Mouse (Mus musculus): ENCODE data around the gene Scnm1. TPM values are rescaled to one million over a fixed set of nuclear protein-coding genes. Genes with fewer than 3 reads are reported as not detected.
"Not testable (repeated sequence)": the region's sequence is repeated elsewhere in the genome, so short reads cannot be mapped to it uniquely, and the experiment has no call there.

The Scnm1 gene
- total RNA-seq, 4 experiments from 2014 or later, result 49.3 to 55.8 (median 50.5) TPM

GRCm38 (mm10) chr3:95147924-95148323 is 14.1 kb upstream of the Scnm1 start:
- DNase-seq (ENCODE audit: low spot score in 2 of 2), result no peak

DNA sequence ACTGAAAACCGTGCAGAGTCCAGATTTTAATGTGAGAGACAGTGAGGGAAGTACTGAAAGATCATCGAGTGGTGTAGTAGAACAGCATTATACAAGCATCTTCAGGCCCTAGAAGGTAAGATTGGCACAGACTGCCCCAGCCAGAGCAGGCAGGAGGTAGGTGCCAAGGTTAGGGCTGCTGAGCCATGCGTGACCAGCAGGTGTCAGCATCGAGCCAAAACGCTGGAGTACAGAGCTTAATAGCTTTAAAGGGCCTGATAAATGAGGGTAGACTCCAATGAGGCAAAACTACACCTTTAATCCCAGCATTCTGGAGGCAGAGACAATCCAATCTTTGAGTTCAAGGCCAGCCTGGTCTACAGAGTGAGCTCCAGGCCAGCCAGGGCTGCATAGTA is 8.8 kb upstream of the Scnm1 start:
- peak in 1 of 2 experiments; percentile 90 for DNase-seq (ENCODE audit: low spot score in 2 of 2)

- DNase-seq (ENCODE audit: low spot score in 2 of 2), result no peak
Observed at GRCm38 (mm10) chr3:95141952-95142616, 8.3 kb upstream of the Scnm1 start, which contains the start of gene Tnfaip8l2. Gene Tnfaip8l2, minus strand, starts transcription at chr3:95142360.

DNA sequence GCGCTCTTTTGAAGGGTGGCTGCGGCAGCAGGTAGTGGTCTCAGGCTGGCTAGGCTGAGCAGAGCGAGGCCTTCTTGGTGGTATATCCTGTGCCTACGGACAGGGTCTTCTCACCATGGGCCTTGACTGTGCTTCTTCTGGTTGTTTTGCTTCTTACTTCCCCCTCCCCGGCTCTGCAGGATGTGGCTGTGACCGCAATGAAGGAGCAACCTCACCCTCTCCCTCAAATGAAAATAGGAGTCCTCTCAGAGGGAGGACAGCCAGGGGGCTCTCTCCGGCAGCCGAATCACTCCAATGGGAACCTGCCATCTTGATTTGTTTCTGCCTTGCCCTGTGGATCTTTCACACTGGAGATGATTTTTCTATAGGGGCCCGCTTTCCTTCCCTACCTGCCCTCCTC is 7.7 kb upstream of the Scnm1 start:
- DNase-seq (ENCODE audit: low spot score in 2 of 2), result no peak

GRCm38 (mm10) chr3:95140795-95141194 is 7.0 kb upstream of the Scnm1 start:
- no peak for DNase-seq (ENCODE audit: low spot score in 2 of 2)

GRCm38 (mm10) chr3:95140289-95140595 is 6.4 kb upstream of the Scnm1 start:
- no peak for DNase-seq (ENCODE audit: low spot score in 2 of 2)

DNA sequence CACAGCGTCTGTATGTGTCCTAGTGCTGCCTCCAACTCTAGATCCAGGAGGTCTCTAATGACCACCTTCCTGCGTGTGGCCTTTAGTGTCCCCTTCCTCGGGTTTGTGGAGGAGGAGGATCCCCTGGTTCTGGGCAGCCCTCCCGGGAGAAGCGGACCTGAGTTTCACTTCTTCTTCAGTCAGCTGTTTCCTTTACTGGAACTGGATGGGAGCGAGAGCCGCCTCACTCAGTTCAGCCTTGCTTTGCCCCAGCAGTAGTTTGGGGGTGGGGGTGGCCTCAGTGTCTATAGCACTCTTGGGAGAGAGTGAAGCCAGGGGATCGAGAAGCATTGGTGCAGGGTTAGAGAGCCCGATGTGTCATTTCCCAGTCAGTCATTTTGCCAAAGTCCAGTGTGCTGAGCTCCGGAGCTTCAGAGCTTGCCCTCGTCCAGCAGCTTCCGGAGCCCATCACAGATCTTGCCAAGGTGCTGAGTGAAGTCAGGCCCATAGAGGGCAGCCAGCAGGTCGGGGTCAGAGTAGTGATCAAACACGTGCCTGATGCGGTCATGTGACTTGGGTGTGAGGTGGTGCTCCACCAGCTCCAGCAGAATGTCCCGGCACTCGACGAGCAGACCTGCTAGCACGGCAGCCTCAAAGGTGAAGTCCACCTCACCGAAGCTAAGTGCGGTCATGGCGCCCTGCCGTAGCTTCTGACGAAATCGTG is 5.9 kb upstream of the Scnm1 start:
- no peak for DNase-seq (ENCODE audit: low spot score in 2 of 2)

DNA sequence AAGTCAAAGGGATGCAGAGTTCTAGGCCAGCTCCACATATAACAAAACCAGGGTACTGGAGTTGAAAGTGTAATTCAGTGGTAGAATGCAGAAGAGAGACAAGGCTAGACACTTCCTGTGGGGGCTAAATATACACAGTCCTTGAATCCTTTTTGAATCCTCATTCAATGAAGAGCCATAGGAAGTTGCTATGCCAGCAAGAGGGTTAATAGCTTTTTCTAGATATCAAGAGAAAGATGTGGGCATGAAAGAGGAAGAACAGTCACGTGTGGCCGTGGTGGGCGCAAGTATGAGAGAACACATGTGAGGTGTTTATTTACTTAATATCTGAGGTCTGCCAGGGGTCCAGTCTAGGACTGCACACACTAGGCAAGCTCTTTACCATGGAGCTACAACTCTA is 2.5 kb upstream of the Scnm1 start:
- no peak for DNase-seq (ENCODE audit: low spot score in 2 of 2)

DNA sequence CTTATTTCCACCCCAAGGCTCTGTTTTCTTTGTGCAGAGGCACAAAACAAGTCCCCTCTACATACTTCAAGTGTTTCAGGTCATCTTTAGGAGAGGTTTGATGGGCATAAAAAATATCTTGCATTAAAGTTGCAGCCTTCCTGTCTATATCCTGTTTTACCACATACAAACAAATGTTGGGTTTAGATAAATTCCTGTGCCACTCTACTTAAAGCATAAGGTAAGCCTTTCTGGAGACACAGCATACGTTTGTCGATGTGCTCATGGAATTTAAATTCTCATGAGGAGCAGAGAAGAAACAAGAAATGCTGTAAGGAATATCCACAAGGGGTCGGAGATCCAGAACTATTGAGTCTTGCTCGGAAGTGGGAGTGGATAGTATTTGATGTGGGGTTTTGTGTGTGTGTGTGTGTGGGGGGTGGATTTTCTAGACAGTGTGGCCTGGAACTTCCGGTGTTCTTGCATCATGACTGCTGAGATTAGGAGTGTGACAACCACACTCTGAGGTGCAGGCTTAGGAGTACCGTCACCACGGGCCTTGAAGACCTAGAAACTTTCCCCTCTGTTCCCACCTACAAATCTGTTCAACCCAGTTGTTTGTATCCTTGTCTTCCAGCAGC is 1.7 kb upstream of the Scnm1 start:
- no peak for DNase-seq (ENCODE audit: low spot score in 2 of 2)

GRCm38 (mm10) chr3:95135023-95135422 is 1.2 kb upstream of the Scnm1 start:
- peak in 1 of 2 experiments; percentile 57 for DNase-seq (ENCODE audit: low spot score in 2 of 2)

DNA sequence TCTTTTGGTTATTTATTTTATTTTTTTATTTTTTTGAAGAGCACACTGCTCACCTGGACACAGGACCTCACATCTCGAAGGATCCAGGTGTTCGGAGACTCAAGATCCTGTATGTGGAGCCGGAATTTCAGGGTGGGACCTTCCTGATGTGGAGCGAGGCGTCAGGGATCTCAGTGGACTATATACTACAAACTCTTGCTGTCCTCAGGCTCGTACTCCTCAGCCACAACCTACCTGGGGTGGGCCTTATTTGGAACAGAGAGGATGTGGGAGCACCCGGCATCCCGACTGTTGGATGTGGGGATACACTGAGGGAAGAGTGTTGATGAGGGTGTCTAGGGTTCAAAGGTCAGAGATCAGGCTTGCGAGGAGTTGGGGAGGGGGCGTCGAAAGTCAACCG is 322 bp upstream of the Scnm1 start:
- DNase-seq (ENCODE audit: low spot score in 2 of 2), result not testable (repeated sequence)

GRCm38 (mm10) chr3:95133176-95133575 is 635 bp downstream of the Scnm1 start:
- DNase-seq (ENCODE audit: low spot score in 2 of 2), result no peak

- DNase-seq (ENCODE audit: low spot score in 2 of 2), result not testable (repeated sequence)
Observed at GRCm38 (mm10) chr3:95132389-95132788, 1.4 kb downstream of the Scnm1 start.

GRCm38 (mm10) chr3:95130081-95130480 is 3.7 kb downstream of the Scnm1 start:
- DNase-seq (ENCODE audit: low spot score in 2 of 2), result no peak

GRCm38 (mm10) chr3:95129226-95129651 is 4.6 kb downstream of the Scnm1 start:
- no peak for DNase-seq (ENCODE audit: low spot score in 2 of 2)

DNA sequence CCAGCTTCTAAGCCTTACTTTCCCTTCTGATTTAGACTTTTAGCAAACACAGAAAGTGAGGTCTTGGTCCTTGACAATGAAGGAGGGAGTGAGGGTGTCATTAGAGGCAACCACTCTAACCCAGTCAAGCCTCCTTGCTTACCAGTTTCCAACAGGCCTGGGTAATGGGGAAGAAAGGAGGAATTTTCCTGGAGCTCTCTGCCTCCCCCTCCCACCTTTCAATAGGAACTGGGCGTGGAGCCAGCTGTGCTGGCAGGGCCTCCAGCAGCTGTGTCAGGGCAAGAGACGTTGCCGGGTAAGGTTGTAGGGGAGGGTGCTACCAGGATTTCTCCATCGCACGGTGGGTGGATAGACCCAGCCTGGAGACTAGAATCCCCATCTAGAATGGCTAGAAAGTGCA is 8.8 kb downstream of the Scnm1 start:
- DNase-seq (ENCODE audit: low spot score in 2 of 2), result no peak

GRCm38 (mm10) chr3:95124246-95124645 is 9.6 kb downstream of the Scnm1 start, which contains the start of gene Tmod4:
Gene Tmod4, plus strand, starts transcription at chr3:95124476.
- no peak for DNase-seq (ENCODE audit: low spot score in 2 of 2)

DNA sequence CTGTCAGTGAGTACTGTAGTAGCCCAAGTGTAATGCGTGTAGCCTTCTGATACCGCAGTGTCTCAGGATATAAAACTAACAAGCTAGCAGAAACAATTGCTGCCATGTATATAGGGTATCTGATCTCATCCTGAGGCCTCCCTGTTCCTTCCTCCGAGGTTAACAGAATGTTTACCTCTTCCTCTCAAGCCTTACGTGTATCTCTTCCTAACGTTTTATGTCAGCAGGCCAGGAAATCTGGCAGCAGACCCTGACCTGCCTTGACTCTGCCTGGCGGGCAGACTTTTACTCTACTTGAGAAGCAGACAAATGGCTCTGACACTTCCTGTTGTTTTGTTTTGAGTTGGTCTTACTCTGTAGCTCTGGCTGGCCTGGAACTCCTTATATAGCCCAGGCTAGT is 12.2 kb downstream of the Scnm1 start:
- DNase-seq (ENCODE audit: low spot score in 2 of 2), result no peak

DNA sequence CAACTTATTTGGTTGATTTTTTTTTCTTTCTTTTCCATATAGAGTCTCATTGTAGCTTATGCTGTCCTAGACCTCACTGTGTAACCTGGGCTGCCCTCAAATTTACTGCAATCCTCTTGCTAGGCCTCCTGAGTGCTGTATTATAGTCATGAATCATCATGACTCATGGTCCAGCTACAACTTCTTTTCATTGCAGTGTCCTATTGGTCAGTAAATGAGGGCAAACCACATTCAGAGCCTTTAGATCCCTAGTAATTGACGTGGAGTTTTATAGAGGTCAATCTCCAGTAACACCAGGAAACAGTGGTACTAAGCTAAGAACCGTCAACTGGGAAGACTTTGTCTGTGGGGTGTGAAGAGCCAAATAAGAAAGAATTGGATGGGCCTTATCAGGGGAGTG is 16.1 kb downstream of the Scnm1 start:
- DNase-seq (ENCODE audit: low spot score in 2 of 2), result no peak

GRCm38 (mm10) chr3:95112760-95113159 is 21.1 kb downstream of the Scnm1 start:
- DNase-seq (ENCODE audit: low spot score in 2 of 2), result no peak

- DNase-seq (ENCODE audit: low spot score in 2 of 2), result peak; percentile 83 to 85
Observed at GRCm38 (mm10) chr3:95110911-95111726, 22.7 kb downstream of the Scnm1 start, which contains the start of gene Vps72. Gene Vps72, plus strand, starts transcription at chr3:95111022.

DNA sequence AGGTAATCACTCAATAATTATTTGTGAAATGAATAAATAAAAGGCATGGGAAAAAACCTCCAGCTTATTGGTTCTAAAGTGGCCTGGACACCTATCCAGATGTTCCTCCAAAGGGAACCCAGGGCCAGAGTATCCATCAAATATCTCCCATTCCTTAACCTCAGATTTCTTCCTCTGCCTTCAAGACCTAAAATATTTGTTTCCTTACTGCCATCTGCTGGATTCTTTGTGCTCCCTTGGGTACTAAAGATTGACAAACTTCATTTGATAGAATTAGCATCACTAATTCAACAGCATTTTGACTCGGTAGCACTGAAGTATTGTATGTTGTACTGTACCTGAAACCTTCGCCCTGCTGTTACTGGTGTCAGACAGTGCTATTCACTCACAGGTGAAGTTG is 25.9 kb downstream of the Scnm1 start:
- DNase-seq (ENCODE audit: low spot score in 2 of 2), result no peak

Data from left cerebral cortex, adult 8-10 months (tissue).